Mouse (Mus musculus) G1E (cell line): ENCODE results near the gene Tmem179b.

Experiments
- CTCF ChIP-seq: IDR thresholded peaks from 2 replicates; pipeline ENCODE4 v1.5.1; 2012; ENCODE audit warnings: low read depth, low read length, inconsistent platforms, mixed read lengths
- TAL1 ChIP-seq: conservative IDR thresholded peaks from 2 replicates; pipeline ENCODE4 v1.6.1; 2012; ENCODE audit warnings: low read depth, low read length, inconsistent platforms, mixed read lengths

- TF ChIP-seq CTCF (no peak), TAL1 (no peak)
Observed at GRCm38 (mm10) chr19:8740603-8741002, 33.7 kb downstream of the Tmem179b start, which contains the start of gene 1700092M07Rik.
